Mouse (Mus musculus): ENCODE results near the gene Hsdl2. TPM values are rescaled to one million over a fixed set of nuclear protein-coding genes. Genes with fewer than 3 reads are reported as not detected.
A peak's percentile ranks its signal among the peaks of the same experiment; 100 is the strongest.
"Not testable (repeated sequence)": the region's sequence is repeated elsewhere in the genome, so short reads cannot be mapped to it uniquely, and the experiment has no call there.

The Hsdl2 gene
- total RNA-seq, 2 experiments from 2014 or later: 53.7 to 61.6 TPM

GRCm38 (mm10) chr4:59564128-59564527 is 17.2 kb upstream of the Hsdl2 start:
- no peak for ATAC-seq (replicated peaks; ENCODE audit: poor library complexity)

GRCm38 (mm10) chr4:59565571-59566188 is 15.7 kb upstream of the Hsdl2 start:
- peak; percentile 56 for ATAC-seq (replicated peaks; ENCODE audit: poor library complexity)

GRCm38 (mm10) chr4:59567576-59568260 is 13.6 kb upstream of the Hsdl2 start:
- ATAC-seq (replicated peaks; ENCODE audit: poor library complexity): 0 out of 2 replicates have a peak, but pooled peaks have one; percentile 3

- ATAC-seq (replicated peaks; ENCODE audit: poor library complexity): peak; percentile 69
Observed at GRCm38 (mm10) chr4:59569538-59569937, 11.8 kb upstream of the Hsdl2 start.

GRCm38 (mm10) chr4:59570519-59570918 is 10.8 kb upstream of the Hsdl2 start:
- ATAC-seq (replicated peaks; ENCODE audit: poor library complexity): not testable (repeated sequence)

GRCm38 (mm10) chr4:59572521-59573118 is 8.7 kb upstream of the Hsdl2 start:
- peak; percentile 74 for ATAC-seq (replicated peaks; ENCODE audit: poor library complexity)

- ATAC-seq (replicated peaks; ENCODE audit: poor library complexity): peak; percentile 69
Observed at GRCm38 (mm10) chr4:59575184-59575958, 6.0 kb upstream of the Hsdl2 start.

- ATAC-seq (replicated peaks; ENCODE audit: poor library complexity): peak; percentile 42
Observed at GRCm38 (mm10) chr4:59580495-59581281, 675 bp upstream of the Hsdl2 start.

- ATAC-seq (replicated peaks; ENCODE audit: poor library complexity): no peak
Observed at GRCm38 (mm10) chr4:59582186-59582585, 823 bp downstream of the Hsdl2 start.

- ATAC-seq (replicated peaks; ENCODE audit: poor library complexity): no peak
Observed at GRCm38 (mm10) chr4:59585097-59585496, 3.7 kb downstream of the Hsdl2 start.

GRCm38 (mm10) chr4:59587215-59587871 is 6.0 kb downstream of the Hsdl2 start:
- ATAC-seq (replicated peaks; ENCODE audit: poor library complexity): peak; percentile 80

- ATAC-seq (replicated peaks; ENCODE audit: poor library complexity): no peak
Observed at GRCm38 (mm10) chr4:59587872-59588226, 6.5 kb downstream of the Hsdl2 start.

GRCm38 (mm10) chr4:59594614-59595013 is 13.3 kb downstream of the Hsdl2 start:
- peak; percentile 75 for ATAC-seq (replicated peaks; ENCODE audit: poor library complexity)

- no peak for ATAC-seq (replicated peaks; ENCODE audit: poor library complexity)
Observed at GRCm38 (mm10) chr4:59596556-59596955, 15.2 kb downstream of the Hsdl2 start.

GRCm38 (mm10) chr4:59602704-59603103 is 21.3 kb downstream of the Hsdl2 start:
- ATAC-seq (replicated peaks; ENCODE audit: poor library complexity): peak; percentile 73

GRCm38 (mm10) chr4:59604892-59605291 is 23.5 kb downstream of the Hsdl2 start:
- no peak for ATAC-seq (replicated peaks; ENCODE audit: poor library complexity)

- no peak for ATAC-seq (replicated peaks; ENCODE audit: poor library complexity)
Observed at GRCm38 (mm10) chr4:59605501-59605900, 24.1 kb downstream of the Hsdl2 start.

- 0 out of 2 replicates have a peak, but pooled peaks have one; percentile 9 for ATAC-seq (replicated peaks; ENCODE audit: poor library complexity)
Observed at GRCm38 (mm10) chr4:59610411-59610810, 29.0 kb downstream of the Hsdl2 start.

- ATAC-seq (replicated peaks; ENCODE audit: poor library complexity): peak; percentile 97
Observed at GRCm38 (mm10) chr4:59614986-59615385, 33.6 kb downstream of the Hsdl2 start.
